Mouse (Mus musculus) granulocyte monocyte progenitor cell, adult 5-6 weeks (primary cell): Measurements from ENCODE around the gene Olfr1287. TPM values are rescaled to one million over a fixed set of nuclear protein-coding genes. Genes with fewer than 3 reads are reported as not detected.

Experiments
- ATAC-seq: replicated peaks from 2 replicates; pipeline ENCODE4 v1.8.0; 2016; ENCODE audit warnings: mild to moderate bottlenecking, moderate TSS enrichment, inconsistent platforms; ENCODE audit not compliant: poor library complexity, severe bottlenecking
- total RNA-seq, 2 experiments: library from RNA; stranded (forward) in 1 of 2; stranded (reverse) in 1 of 2; fragments of 200-712, 200-1000 nt in 1 of 2; fragments of >200 nt in 1 of 2; fragmentation: Nextera tagmentation in 1 of 2; gene quantifications; 2 replicates each; pipeline ENCODE4 v1.2.3; 2014 to 2017

The Olfr1287 gene
- total RNA-seq (2014; fragmentation: Nextera tagmentation) (not detected in 2 replicates), total RNA-seq (2017) (not detected in 2 replicates)

DNA sequence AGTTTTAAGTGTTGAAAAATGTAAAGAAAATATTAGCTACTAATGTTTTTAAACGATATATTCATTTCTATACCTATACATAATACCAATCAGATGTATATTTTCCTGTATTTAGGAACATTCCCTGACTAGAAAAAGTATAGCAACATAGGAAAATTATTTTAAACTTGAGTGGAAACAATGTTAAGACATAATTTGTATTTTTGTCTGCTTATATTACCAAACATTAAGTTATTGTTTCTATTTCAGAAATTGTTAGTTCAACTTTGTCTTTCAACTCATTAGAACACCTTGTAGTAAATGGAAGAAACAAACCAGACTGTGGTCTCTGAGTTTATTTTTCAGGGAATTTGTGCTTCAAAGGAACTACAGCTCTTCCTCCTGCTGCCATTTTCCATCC lies at the start of gene Olfr1287:
Olfr1287 (plus strand) TSS at position 301 of the 400 bp plus-strand sequence.
- ATAC-seq, result no peak

DNA sequence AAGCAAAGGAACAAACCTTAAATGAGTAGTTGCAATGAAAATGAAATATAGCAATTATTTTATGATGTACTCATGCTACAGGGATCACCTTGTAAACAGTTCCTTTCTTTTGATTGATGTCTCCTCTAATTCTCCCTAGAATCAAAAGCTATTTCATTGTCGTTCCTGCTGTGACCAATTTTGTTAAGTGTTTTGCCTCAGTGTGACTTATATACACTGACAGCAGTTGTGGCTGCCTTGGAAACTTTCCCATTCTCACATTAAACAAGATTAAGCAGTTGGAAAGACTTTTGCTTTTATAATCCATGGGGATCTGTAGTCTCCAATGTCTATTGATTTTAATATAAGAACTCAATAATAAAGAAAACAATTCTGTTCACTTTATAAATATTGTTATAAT lies 26.0 kb upstream of the Olfr1287 start, which contains the start of gene Olfr1286:
Olfr1286 (minus strand) TSS at position 185 of the 400 bp plus-strand sequence.
- no peak for ATAC-seq

DNA sequence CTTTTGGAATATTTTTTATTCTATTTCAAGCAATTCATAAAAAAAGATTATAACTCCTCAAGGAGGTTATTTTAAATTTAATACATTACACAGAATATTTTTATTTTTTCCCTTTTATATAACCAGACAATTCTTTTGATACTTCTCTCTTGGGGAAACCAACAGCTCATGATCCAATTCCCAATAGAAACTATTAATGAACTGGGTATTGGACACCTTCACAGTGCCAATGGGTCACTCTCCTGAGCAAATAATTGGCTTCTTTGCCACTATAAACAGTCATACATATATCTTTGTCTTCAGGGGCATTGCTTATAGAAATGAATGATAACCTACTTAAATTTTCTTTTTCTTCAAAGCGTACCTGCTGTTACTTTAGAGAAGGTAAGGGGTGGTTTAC lies 24.9 kb downstream of the Olfr1287 start, which contains the start of gene Olfr1288:
Olfr1288 (plus strand) TSS at position 301 of the 400 bp plus-strand sequence.
- ATAC-seq, result no peak

DNA sequence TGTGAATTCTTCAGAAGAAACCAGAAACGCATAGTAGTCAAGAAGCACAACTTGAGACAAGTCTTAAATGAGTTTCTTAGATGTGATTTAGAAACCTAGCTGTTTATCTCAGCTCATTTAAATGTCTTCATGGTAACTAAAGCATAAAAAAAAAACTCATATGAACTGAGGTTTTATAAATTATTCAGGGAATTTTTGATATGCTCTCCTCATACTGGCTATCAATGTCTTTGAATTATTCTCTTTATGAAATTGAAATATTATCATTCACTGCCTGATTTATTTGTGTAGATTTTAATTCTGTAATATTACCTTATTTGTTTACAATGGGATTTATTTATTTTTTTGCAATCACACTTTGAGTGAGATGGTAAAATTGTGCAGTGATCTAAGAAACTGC lies 31.6 kb downstream of the Olfr1287 start, which contains the start of gene Olfr1289:
Olfr1289 (plus strand) TSS at position 301 of the 400 bp plus-strand sequence.
- ATAC-seq, result no peak

DNA sequence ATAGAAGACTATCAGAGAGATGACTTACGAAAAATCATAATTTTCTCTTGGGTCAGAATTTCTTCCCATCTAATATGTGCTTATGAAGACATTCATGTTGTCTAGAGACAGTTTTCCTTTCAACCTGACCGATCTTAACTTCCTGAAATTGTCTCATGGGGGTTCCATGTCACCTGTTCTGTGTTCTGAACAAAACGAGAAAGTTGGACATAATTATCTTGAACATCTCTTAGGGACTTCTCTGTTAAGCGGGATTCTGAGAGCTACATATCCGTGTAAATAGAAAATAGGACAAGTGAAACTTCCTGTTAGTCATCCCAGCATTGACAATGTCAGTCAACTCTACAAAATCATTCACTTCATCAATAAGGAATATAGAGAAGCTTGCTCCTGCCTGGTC lies 44.8 kb downstream of the Olfr1287 start, which contains the start of gene Olfr1290:
Olfr1290 (minus strand) TSS at position 101 of the 400 bp plus-strand sequence.
- ATAC-seq, result no peak

DNA sequence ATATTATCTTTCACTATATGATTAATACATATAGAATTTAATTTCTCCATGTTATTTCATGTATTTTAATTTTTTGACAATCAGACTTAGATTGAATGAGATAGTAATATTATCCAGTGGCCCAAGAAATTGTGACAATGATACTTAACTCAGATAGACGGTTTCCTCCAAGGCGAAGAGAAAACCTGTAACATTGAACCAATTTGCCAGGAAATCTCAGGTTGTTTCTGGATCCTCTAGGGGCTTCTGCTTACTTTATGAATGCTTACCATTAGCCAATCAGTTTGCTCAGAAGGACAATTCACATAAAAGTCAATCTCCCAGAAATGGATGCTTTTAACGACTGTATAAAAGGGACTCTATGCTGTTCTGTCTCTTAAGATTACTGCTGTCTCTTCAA lies 47.9 kb downstream of the Olfr1287 start, which contains the start of gene Olfr1291-ps1:
Olfr1291-ps1 (plus strand) TSS at position 301 of the 400 bp plus-strand sequence.
- ATAC-seq, result no peak

Other genes starting within 250 kb of the Olfr1287 start
- not detected in 2 replicates for gene 4930430A15Rik, start 219.5 kb upstream of the Olfr1287 start, total RNA-seq (2014; fragmentation: Nextera tagmentation)
- not detected in 2 replicates for gene 4930430A15Rik, start 219.5 kb upstream of the Olfr1287 start, total RNA-seq (2017)
- gene Olfr1275, start 213.9 kb upstream of the Olfr1287 start, total RNA-seq (2014; fragmentation: Nextera tagmentation), result not detected in 2 replicates
- not detected in 2 replicates for gene Olfr1275, start 213.9 kb upstream of the Olfr1287 start, total RNA-seq (2017)
- not detected in 2 replicates for gene Olfr1276, start 194.6 kb upstream of the Olfr1287 start, total RNA-seq (2014; fragmentation: Nextera tagmentation)
- gene Olfr1276, start 194.6 kb upstream of the Olfr1287 start, total RNA-seq (2017), result not detected in 2 replicates
- not detected in 2 replicates for gene Olfr1277, start 175.0 kb upstream of the Olfr1287 start, total RNA-seq (2014; fragmentation: Nextera tagmentation)
- not detected in 2 replicates for gene Olfr1277, start 175.0 kb upstream of the Olfr1287 start, total RNA-seq (2017)
- gene Olfr1278, start 159.0 kb upstream of the Olfr1287 start, total RNA-seq (2014; fragmentation: Nextera tagmentation), result not detected in 2 replicates
- not detected in 2 replicates for gene Olfr1278, start 159.0 kb upstream of the Olfr1287 start, total RNA-seq (2017)
- not detected in 2 replicates for gene Olfr1279, start 148.5 kb upstream of the Olfr1287 start, total RNA-seq (2014; fragmentation: Nextera tagmentation)
- not detected in 2 replicates for gene Olfr1279, start 148.5 kb upstream of the Olfr1287 start, total RNA-seq (2017)
- not detected in 2 replicates for gene Olfr1280, start 135.1 kb upstream of the Olfr1287 start, total RNA-seq (2014; fragmentation: Nextera tagmentation)
- not detected in 2 replicates for gene Olfr1280, start 135.1 kb upstream of the Olfr1287 start, total RNA-seq (2017)
- gene Olfr1281, start 122.6 kb upstream of the Olfr1287 start, total RNA-seq (2014; fragmentation: Nextera tagmentation), result not detected in 2 replicates
- not detected in 2 replicates for gene Olfr1281, start 122.6 kb upstream of the Olfr1287 start, total RNA-seq (2017)
- gene Olfr1282, start 113.1 kb upstream of the Olfr1287 start, total RNA-seq (2014; fragmentation: Nextera tagmentation), result not detected in 2 replicates
- not detected in 2 replicates for gene Olfr1282, start 113.1 kb upstream of the Olfr1287 start, total RNA-seq (2017)
- not detected in 2 replicates for gene Olfr1283, start 82.4 kb upstream of the Olfr1287 start, total RNA-seq (2014; fragmentation: Nextera tagmentation)
- not detected in 2 replicates for gene Olfr1283, start 82.4 kb upstream of the Olfr1287 start, total RNA-seq (2017)
- gene Olfr1284, start 73.6 kb upstream of the Olfr1287 start, total RNA-seq (2014; fragmentation: Nextera tagmentation), result not detected in 2 replicates
- gene Olfr1284, start 73.6 kb upstream of the Olfr1287 start, total RNA-seq (2017), result not detected in 2 replicates
- not detected in 2 replicates for gene Olfr1286, start 26.0 kb upstream of the Olfr1287 start, total RNA-seq (2014; fragmentation: Nextera tagmentation)
- not detected in 2 replicates for gene Olfr1286, start 26.0 kb upstream of the Olfr1287 start, total RNA-seq (2017)
- gene Olfr1288, start 25.0 kb downstream of the Olfr1287 start, total RNA-seq (2014; fragmentation: Nextera tagmentation), result not detected in 2 replicates
- not detected in 2 replicates for gene Olfr1288, start 25.0 kb downstream of the Olfr1287 start, total RNA-seq (2017)
- not detected in 2 replicates for gene Olfr1289, start 31.7 kb downstream of the Olfr1287 start, total RNA-seq (2014; fragmentation: Nextera tagmentation)
- gene Olfr1289, start 31.7 kb downstream of the Olfr1287 start, total RNA-seq (2017), result not detected in 2 replicates
- not detected in 2 replicates for gene Olfr1290, start 44.7 kb downstream of the Olfr1287 start, total RNA-seq (2014; fragmentation: Nextera tagmentation)
- gene Olfr1290, start 44.7 kb downstream of the Olfr1287 start, total RNA-seq (2017), result not detected in 2 replicates
- not detected in 2 replicates for gene Olfr1291-ps1, start 48.0 kb downstream of the Olfr1287 start, total RNA-seq (2014; fragmentation: Nextera tagmentation)
- not detected in 2 replicates for gene Olfr1291-ps1, start 48.0 kb downstream of the Olfr1287 start, total RNA-seq (2017)
- not detected in 2 replicates for gene Olfr1293-ps, start 76.1 kb downstream of the Olfr1287 start, total RNA-seq (2014; fragmentation: Nextera tagmentation)
- gene Olfr1293-ps, start 76.1 kb downstream of the Olfr1287 start, total RNA-seq (2017), result not detected in 2 replicates
- not detected in 2 replicates for gene Olfr1294, start 91.1 kb downstream of the Olfr1287 start, total RNA-seq (2014; fragmentation: Nextera tagmentation)
- gene Olfr1294, start 91.1 kb downstream of the Olfr1287 start, total RNA-seq (2017), result not detected in 2 replicates
- gene Olfr1295, start 120.5 kb downstream of the Olfr1287 start, total RNA-seq (2014; fragmentation: Nextera tagmentation), result not detected in 2 replicates
- not detected in 2 replicates for gene Olfr1295, start 120.5 kb downstream of the Olfr1287 start, total RNA-seq (2017)
- not detected in 2 replicates for gene Olfr1297, start 177.4 kb downstream of the Olfr1287 start, total RNA-seq (2014; fragmentation: Nextera tagmentation)
- not detected in 2 replicates for gene Olfr1297, start 177.4 kb downstream of the Olfr1287 start, total RNA-seq (2017)
- not detected in 2 replicates for gene Olfr1298, start 200.1 kb downstream of the Olfr1287 start, total RNA-seq (2014; fragmentation: Nextera tagmentation)
- not detected in 2 replicates for gene Olfr1298, start 200.1 kb downstream of the Olfr1287 start, total RNA-seq (2017)
- not detected in 2 replicates for gene Olfr1299, start 212.3 kb downstream of the Olfr1287 start, total RNA-seq (2014; fragmentation: Nextera tagmentation)
- not detected in 2 replicates for gene Olfr1299, start 212.3 kb downstream of the Olfr1287 start, total RNA-seq (2017)